ENCODE assay signal across 8 mouse cellular contexts in genomic region chr2:147013194-147013969, GRCm38 (mm10). TPM values are rescaled to one million over a fixed set of nuclear protein-coding genes. Genes with fewer than 3 reads are reported as not detected.
DNase-seq lines count a peak whose midpoint lies in the region; ATAC-seq lines count a peak whose summit lies in the region.

No protein-coding gene starts in this region.

- DNase-seq in CD8-positive naive resting alpha-beta T cell, adult 2 months (ENCODE audit: low read depth in 2 of 2, low spot score in 2 of 2) = peak; percentile 64 to 68
- DNase-seq in adipocyte (ENCODE audit: low spot score) = peak; percentile 86
- peak; percentile 79 to 80 for DNase-seq in kidney, postnatal 36 days
- DNase-seq in thymus, postnatal 36 days = peak; percentile 86 to 91

- H3K4me3 ChIP-seq in heart, embryonic 16.5 days (ENCODE audit: low read length) = peak overlapping the region; percentile 98
- H3K4me3 ChIP-seq in lung, embryonic 15.5 days = peak overlapping the region; percentile 97
- peak overlapping the region; percentile 80 for H3K4me3 ChIP-seq in neural tube, embryonic 15.5 days (replicated peaks)

- no peaks in the 10 kb centered on the region for H3K36me3 ChIP-seq in heart, embryonic 16.5 days (ENCODE audit: control insufficient read depth, insufficient read depth)
- no peaks in the 10 kb centered on the region for H3K36me3 ChIP-seq in lung, embryonic 15.5 days
- H3K36me3 ChIP-seq in neural tube, embryonic 15.5 days = no peaks in the 10 kb centered on the region

- no peaks in the 10 kb centered on the region for H3K9me3 ChIP-seq in heart, embryonic 16.5 days (replicated peaks; ENCODE audit: control insufficient read depth, low read length)
- no peaks in the 10 kb centered on the region for H3K9me3 ChIP-seq in lung, embryonic 15.5 days
- H3K9me3 ChIP-seq in neural tube, embryonic 15.5 days (replicated peaks) = no peaks in the 10 kb centered on the region

- H3K9ac ChIP-seq in heart, embryonic 16.5 days (ENCODE audit: low read length) = peak overlapping the region; percentile 91
- H3K9ac ChIP-seq in lung, embryonic 15.5 days = peak overlapping the region; percentile 92
- H3K9ac ChIP-seq in neural tube, embryonic 15.5 days (replicated peaks) = peak overlapping the region; percentile 73

- peaks cover 16% of the 10 kb centered on the region for H3K4me1 ChIP-seq in heart, embryonic 16.5 days (ENCODE audit: control insufficient read depth, insufficient read depth, low read length)
- peaks cover 19% of the 10 kb centered on the region for H3K4me1 ChIP-seq in lung, embryonic 15.5 days
- peaks cover 24% of the 10 kb centered on the region for H3K4me1 ChIP-seq in neural tube, embryonic 15.5 days

- WGBS in heart, embryonic 16.5 days = under 1% methylated on average over 57 of the region's 59 CpGs
- under 1% methylated on average over 57 of the region's 59 CpGs for WGBS in lung, embryonic 15.5 days
- WGBS in neural tube, embryonic 15.5 days = under 1% methylated on average over 56 of the region's 59 CpGs

- peak overlapping the region; percentile 99 for H3K27ac ChIP-seq in heart, embryonic 16.5 days (ENCODE audit: low read length)
- H3K27ac ChIP-seq in lung, embryonic 15.5 days = peak overlapping the region; percentile 100
- peak overlapping the region; percentile 96 for H3K27ac ChIP-seq in neural tube, embryonic 15.5 days (replicated peaks)

- no peaks in the 10 kb centered on the region for H3K27me3 ChIP-seq in heart, embryonic 16.5 days (ENCODE audit: control insufficient read depth, insufficient read depth, low read length)
- H3K27me3 ChIP-seq in lung, embryonic 15.5 days = no peaks in the 10 kb centered on the region
- no peaks in the 10 kb centered on the region for H3K27me3 ChIP-seq in neural tube, embryonic 15.5 days (replicated peaks)

- H3K4me2 ChIP-seq in heart, embryonic 16.5 days (ENCODE audit: low read depth, low read length) = peak overlapping the region; percentile 83
- H3K4me2 ChIP-seq in lung, embryonic 15.5 days = peak overlapping the region; percentile 77
- H3K4me2 ChIP-seq in neural tube, embryonic 15.5 days = peak overlapping the region; percentile 69

- peak; percentile 47 for ATAC-seq in erythroid progenitor cell, adult 5-6 weeks (replicated peaks; ENCODE audit: low FRiP score, poor library complexity, severe bottlenecking)
- ATAC-seq in heart, embryonic 16.5 days (replicated peaks; ENCODE audit: extremely low read depth, insufficient read depth, low FRiP score) = peak; percentile 87
- peak; percentile 87 for ATAC-seq in lung, embryonic 15.5 days (ENCODE audit: borderline replicate concordance, extremely low read depth, low FRiP score, low TSS enrichment)
- ATAC-seq in neural tube, embryonic 15.5 days (ENCODE audit: low FRiP score) = peak; percentile 89

RNA-seq across cellular contexts. Expression of gene Xrn2, which starts 0.6 kb away (rescaled TPM):
- 38.2 and 44.4 TPM in 2 replicates for total RNA-seq in erythroid progenitor cell, adult 5-6 weeks (2015; ENCODE audit: low replicate concordance)
- total RNA-seq in erythroid progenitor cell, adult 5-6 weeks (2017; ENCODE audit: low replicate concordance) = 29.5 and 44.0 TPM in 2 replicates
- polyA plus RNA-seq in heart, embryonic 16.5 days (2015; fragmentation: Nextera tagmentation; extraction: Ambion mirVana) = 42.5 and 44.2 TPM in 2 replicates
- 77.3 and 77.6 TPM in 2 replicates for polyA plus RNA-seq in lung, embryonic 15.5 days (2015; fragmentation: Nextera tagmentation; extraction: Ambion mirVana)
- polyA plus RNA-seq in neural tube, embryonic 15.5 days (2015; fragmentation: Nextera tagmentation; extraction: Ambion mirVana) = 60.1 and 67.7 TPM in 2 replicates

Comparison
In these comparisons a context has a peak if more than half of its experiments do, and no peak if none do; other contexts are left out.
1. Peak in every context shown above with its lines: DNase-seq, ATAC-seq, H3K4me3 ChIP-seq and H3K27ac ChIP-seq.